Mouse (Mus musculus): ENCODE measurements around the gene Arsb.
"Not testable (repeated sequence)": the region's sequence is repeated elsewhere in the genome, so short reads cannot be mapped to it uniquely, and the experiment has no call there.

The Arsb gene

DNA sequence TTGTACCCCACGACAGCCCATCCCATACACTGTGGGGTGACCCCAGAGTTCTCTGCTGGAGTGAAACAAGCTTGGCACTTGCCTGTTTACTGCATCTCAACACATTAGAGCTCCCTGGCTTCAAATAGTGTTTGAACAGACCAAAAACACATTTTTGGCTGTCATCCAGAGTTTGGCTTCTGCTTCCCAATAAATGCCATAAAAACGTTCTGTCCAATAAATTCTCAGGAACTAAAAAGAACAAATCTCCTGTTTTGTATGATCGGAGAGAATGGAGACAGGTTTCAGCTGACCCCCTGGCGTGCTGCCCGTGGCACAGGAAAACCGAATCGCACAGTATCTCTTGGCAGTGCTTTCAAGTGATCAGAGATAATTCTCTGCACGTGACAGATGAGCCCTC is 16.2 kb downstream of the Arsb start:
- no peak for DNase-seq (ENCODE audit: low read depth in 1 of 2, low spot score in 2 of 2)

DNA sequence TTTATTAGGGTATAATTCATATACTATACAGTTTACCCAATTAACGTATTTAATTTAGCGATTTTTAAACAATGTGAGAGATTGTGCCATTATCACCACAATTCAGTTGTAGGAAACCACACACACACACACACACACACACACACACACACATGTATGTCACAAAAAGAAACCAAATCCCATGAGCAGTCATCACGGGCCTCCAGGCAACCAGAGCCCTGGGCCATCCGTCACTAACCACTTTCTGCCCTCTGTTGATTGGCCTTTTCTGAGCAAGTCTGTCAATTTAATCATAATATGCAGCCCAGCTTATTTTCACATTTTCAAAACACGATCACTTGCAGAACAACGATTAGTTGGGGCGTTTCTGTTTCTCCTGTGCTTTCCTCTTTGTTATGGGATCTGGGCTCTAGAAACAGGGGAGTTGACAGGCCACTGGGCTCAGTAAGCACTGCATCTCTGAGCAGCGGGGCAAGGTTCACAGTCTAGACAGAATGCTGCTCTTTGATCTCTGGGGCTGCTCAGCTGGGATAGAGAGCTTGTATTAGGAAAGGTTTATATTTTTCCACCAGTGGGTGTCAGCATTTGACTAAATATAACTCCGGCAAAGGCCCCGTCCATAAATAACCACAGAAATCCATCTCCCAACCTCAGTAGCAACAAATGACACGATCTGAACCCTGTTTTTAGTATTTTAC is 21.7 kb downstream of the Arsb start:
- DNase-seq (ENCODE audit: low read depth in 1 of 2, low spot score in 2 of 2) = no peak

DNA sequence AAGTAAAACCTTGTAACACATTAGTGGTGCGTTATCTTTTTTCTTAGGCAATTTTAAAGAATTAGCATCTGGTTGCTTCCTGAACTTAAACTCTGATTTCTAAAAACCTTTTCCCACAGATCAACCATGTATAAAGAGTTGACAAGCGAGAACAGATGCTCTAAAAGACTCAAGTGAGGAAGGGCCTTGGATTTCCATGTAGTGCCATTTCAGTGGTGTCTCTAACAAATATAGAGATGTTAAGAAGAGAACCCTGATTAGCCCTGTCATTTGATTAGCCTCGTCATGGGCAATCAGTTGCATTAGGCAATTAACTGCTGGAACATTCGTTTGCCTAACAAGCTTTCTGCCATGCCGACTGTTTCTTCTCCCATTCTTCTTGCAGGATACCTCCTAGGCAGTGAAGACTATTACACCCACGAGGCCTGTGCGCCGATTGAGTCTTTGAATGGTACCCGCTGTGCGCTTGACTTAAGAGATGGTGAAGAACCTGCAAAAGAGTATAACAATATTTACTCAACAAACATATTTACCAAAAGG is 22.3 kb downstream of the Arsb start:
- no peak for DNase-seq (ENCODE audit: low read depth in 1 of 2, low spot score in 2 of 2)

DNA sequence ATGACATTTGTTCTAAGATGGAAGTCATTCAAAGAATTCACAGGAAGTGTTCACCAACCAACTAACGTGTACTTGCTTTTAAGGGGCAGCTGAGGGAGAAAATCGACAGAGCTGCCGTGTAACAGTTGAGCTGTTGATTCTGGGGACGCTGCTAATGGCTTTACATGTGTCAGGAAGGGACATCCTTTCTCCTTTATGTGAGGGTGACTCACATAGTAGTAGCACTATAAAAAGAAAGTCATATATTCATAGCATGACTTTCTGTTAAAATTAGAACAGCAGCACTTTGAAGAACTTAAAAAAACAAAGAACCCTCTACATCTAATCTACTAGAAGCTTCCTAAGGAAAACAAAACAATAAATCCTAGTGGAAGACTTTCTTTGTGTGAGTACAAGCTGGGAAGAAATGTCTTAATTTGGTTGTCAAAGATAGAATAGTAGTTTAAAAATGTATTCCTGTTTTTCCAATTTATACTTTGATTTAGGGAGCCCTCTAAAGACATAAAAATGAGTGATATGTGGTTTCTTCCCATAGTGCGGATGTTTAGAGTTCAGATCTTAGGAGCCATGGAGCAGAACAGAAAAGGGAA is 25.7 kb downstream of the Arsb start:
- DNase-seq (ENCODE audit: low read depth in 1 of 2, low spot score in 2 of 2) = no peak

DNA sequence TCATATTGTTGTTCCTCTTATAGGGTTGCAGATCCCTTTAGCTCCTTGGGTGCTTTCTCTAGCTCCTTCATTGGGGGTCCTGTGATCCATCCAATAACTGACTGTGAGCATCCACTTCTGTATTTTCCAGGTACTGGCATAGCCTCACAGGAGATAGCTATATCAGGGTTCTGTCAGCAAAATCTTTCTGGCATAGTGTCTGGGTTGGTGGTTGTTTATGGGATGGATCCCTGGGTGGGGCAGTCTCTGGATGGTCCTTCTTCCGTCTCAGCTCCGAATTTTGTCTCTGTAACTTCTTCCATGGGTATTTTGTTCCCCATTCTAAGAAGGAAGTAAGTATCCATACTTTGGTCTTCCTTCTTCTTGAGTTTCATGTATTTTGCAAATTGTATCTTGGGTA is 38.9 kb downstream of the Arsb start:
- DNase-seq (ENCODE audit: low read depth in 1 of 2, low spot score in 2 of 2) = not testable (repeated sequence)

DNA sequence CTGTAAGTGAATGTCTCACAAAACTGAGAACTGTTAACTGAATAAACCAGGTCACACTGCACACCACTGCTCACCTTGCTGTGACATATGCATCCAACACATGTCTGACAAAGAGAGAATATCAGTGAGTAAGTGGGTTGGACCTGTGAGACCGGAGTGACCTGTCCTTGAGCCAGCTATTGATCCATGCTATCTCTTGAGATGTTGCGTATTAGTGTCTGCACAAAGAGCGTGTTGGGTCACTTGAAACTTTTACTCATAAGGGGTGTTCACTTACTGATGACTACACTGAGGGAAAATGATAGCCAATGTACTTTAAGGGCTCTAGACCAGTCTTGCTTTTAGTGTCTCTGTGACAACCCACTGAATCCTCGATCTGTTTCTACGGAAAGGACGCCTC is 42.7 kb downstream of the Arsb start:
- no peak for DNase-seq (ENCODE audit: low read depth in 1 of 2, low spot score in 2 of 2)

DNA sequence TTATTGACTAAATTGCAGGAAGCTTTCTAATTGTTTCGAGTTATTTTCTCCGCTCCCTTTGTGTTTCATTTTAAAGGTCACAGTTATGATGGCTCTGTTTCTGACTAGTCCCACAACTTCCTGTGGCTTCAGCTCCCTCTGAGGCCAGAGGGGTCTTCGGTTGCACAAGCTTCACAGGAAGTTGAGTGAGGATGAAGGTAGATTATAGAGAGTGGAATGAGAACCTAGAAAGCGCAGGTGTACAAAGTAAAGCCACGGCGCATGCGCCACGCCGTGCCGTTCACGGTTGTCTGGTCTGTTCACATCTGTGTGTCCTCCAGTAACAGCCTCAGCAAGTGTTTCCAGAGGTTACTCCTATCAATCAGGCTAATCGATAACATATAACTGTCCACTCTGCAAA is 43.2 kb downstream of the Arsb start:
- no peak for DNase-seq (ENCODE audit: low read depth in 1 of 2, low spot score in 2 of 2)

DNA sequence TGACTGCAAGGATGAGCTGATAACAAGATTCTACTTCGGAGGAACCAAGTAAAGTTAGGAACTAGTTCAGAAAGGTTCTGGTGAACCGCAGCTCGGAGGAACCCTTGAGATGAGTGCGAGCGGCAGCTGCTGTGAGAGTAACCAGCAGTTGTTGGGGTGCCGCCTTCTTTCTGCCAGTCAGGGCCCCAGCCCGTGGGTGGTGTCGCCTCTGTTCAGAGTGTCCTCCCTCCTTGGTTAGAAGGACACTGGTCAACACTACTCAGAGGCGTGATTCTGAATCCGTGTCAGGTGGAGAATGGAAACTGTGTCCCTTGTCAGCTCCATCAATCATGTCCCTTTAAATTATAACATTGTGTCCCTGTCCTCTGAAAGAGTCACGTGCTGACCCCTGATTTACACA is 43.7 kb downstream of the Arsb start:
- no peak for DNase-seq (ENCODE audit: low read depth in 1 of 2, low spot score in 2 of 2)

DNA sequence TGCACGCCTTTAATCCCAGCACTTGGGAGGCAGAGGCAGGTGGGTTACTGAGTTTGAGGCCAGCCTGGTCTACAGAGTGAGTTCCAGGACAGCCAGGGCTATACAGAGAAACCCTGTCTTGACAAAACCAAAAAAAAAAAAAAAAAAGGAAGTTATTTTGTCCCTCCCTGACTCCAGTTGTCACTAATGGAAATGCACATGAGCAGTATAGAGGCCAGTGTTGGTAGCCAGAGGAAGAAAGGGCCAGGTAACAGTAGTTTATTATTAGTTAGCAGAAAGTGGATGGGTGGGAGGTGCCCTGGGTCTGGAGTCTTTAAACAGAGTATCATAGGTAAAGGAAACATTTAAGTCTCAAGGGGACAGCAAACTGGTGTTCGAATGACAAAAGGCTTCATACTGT is 44.7 kb downstream of the Arsb start:
- no peak for DNase-seq (ENCODE audit: low read depth in 1 of 2, low spot score in 2 of 2)

DNA sequence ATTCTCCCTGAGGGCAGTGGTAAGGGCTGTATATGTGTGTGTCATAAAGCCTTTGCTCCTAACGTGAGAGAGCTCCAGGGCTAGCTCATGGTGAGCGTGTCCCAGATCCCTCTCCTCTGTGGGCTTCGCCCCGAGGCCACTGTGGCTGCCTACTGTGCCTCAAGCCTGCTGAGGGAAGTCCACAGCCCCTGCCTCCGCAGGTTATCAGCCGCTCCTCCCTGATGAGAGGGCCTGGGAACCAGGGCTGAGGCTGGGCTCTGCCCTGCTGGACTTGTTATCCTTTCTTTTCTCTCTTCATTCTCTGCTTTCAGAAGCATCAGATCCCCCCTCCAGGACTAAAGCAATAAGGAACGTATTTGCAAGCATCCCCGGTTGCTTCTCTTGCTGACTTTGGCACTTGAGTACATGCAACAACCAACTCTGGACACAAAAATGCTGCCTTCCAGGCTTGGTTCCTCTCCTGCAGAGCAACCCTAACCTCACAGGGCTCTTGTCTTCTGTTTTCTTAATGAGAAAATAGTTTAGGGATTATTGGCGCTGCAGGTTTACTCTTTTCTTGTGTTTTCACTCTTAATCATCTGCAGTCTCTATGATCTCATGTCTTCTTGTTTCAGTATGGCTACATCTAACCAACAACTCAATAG is 45.4 kb downstream of the Arsb start:
- DNase-seq (ENCODE audit: low read depth in 1 of 2, low spot score in 2 of 2) = no peak

DNA sequence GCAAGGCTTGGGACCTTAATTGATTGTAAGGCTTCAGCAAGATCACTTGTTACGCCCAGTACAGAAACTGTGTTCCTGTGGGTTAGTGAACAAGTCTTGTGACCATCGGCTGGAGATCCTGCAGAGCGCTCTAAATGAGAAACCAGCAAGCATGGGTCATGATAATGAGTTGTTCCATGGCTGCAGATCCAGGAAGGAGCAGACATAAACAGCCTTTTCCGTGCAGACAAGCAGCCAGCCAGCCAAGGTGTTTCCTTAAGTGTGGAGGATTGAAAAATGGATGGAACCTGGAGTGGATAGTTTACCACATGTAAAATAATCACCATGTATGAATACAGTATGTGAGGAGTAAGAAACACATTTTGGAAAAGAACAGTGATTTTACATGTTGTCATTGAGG is 48.7 kb downstream of the Arsb start:
- no peak for DNase-seq (ENCODE audit: low read depth in 1 of 2, low spot score in 2 of 2)

DNA sequence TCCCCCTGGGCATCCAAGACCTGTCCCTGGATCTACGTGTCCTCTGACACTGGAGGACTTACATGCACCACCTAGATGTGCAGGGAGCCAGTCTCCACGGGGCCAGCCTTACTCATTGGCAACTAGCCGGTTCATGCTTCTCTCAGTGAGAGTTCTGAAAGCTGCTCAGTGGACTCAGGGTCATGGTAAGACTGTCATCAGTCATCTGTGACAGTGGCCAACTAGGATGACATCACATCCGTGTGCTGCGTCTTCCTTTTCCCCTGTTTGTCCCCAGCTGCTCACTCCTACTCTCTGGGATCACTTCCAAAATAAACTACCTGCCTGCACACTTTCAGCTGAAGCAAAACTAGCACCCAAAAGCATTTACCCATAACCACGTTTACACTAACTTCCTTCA is 50.6 kb downstream of the Arsb start:
- DNase-seq (ENCODE audit: low read depth in 1 of 2, low spot score in 2 of 2) = no peak

DNA sequence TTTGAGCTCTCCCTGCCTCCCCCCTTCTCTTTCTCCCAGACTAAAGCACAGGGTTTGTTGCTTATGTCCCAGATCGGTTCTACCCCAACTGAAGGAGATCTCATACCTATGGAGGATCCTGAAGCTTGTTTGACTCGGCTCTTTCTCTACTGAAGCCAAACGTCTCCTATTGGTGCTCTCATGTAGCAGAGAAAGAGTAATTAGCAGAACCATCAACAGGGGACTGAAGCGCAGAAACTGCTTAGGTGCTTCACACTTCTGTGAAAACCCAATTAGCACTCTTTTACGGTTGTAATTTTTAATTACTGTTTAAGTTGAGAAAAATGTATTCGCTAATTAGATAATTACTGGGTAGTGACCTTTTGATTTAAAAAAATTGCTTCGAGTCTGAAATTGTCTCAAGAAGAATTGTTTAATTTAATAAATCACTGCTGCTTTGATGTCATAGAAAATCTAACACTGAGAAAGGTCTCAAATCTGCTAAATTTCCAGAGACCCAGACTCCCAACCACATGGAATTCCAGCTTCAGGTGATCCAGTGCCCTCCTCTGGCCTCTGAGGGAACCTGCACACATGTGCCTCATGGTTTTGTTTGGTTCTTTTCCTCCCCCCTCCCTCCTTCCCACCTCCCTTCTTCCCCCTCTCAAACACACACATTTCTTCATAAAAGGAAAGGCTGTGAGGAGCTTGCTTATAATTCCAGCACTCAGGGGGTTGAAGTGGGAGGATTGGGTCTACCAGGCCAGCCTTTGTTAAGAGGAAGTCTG is 54.5 kb downstream of the Arsb start:
- DNase-seq (ENCODE audit: low read depth in 1 of 2, low spot score in 2 of 2) = no peak

DNA sequence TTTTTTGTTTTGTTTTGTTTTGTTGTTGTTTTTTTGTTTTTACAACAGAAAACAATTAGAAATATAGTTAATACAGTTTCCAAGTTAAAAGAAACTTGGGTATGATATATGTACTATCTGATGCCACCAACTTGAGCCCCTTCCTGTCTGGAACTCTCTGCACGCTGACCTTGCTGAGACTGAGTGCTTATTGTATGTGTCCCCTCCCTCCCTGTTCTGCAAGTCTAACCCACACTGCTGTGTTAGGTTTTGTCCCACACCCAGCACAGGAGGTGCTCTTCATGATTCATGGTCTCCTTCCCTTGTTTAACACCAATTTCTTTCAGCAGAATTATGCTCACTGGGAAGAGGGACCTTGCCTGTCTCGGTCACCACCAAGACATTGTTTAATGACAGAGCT is 56.3 kb downstream of the Arsb start:
- no peak for DNase-seq (ENCODE audit: low read depth in 1 of 2, low spot score in 2 of 2)

DNA sequence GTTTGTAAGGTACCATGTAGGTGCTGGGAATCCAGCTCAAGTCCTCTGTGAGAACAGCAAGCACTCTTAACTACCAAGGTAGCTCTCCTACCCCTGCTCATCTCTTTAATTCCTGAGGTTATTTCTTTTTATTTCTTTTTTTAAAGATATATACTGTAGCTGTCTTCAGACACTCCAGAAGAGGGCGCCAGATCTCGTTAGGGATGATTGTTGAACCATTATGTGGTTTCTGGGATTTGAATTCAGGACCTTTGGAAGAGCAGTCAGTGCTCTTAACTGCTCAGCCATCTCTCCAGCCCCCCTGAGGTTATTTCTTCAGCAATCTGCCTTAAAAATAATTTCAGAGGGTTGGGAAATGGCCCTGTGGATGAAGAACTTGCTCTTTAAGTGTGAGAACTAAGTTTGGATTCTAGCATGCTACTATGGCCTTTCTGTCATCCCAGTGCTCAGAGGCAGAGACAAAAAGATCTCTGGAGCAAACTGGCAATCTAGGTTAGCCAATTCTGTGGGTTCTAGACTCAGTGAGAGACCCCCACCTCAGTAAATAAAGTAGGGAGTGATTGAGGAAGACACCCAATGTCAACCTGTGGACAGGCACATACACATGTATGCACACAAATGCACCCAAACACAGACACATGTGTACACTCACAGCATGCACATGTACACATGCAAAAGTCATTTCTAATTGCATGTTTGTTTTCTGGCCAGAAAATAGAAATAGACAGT is 58.3 kb downstream of the Arsb start:
- no peak for DNase-seq (ENCODE audit: low read depth in 1 of 2, low spot score in 2 of 2)

DNA sequence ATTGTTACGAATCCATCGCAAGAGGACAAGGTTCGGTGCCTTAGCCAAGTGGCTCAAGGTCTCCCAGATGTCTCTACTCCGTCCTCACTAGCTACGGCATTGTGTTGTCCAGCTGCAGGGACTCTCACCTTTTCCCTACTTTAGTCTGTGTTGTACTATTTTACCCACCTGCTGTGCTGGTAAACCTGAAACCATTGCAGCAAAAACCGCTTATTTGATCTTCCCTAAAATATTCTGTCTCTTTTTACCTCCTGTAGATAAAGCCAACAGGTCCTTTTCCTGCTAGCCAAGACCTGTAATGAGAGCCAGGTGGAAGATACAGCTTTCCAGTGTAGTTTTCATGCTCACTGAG is 58.8 kb downstream of the Arsb start:
- no peak for DNase-seq (ENCODE audit: low read depth in 1 of 2, low spot score in 2 of 2)

DNA sequence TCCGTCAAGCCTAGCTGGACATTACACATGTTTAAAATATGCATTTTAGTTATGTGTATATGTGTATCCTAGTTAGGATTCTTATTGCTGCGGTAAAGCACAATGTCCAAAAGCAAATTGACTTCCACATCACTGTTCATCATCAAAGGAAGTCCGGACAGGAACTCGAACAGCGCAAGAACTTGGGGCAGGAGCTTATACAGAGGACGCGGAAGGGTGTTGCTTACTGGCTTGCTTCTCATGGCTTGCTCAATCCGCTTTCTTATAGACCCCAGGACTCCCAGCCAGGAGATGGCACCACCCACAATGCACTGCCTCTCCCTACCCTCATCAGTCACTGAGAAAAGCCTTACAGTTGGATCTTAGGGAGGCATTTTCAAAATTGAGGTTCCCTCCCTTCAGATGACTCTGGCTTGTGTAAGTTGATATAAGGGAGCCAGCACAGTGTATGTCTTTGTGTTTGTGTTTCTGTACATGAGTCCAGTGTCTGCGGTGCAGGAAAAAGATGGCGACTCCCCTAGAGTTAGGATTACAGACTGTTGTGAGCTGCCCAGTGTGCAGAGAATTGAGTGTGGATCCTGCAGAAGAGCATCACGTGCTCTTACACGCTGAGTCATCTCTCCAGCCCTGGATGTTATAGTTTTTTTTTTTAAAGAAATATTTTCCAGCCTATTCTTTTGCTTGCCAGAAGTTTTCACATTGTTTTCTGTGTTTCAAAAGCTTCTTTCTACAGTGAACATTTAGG is 66.2 kb downstream of the Arsb start:
- DNase-seq (ENCODE audit: low read depth in 1 of 2, low spot score in 2 of 2) = no peak

DNA sequence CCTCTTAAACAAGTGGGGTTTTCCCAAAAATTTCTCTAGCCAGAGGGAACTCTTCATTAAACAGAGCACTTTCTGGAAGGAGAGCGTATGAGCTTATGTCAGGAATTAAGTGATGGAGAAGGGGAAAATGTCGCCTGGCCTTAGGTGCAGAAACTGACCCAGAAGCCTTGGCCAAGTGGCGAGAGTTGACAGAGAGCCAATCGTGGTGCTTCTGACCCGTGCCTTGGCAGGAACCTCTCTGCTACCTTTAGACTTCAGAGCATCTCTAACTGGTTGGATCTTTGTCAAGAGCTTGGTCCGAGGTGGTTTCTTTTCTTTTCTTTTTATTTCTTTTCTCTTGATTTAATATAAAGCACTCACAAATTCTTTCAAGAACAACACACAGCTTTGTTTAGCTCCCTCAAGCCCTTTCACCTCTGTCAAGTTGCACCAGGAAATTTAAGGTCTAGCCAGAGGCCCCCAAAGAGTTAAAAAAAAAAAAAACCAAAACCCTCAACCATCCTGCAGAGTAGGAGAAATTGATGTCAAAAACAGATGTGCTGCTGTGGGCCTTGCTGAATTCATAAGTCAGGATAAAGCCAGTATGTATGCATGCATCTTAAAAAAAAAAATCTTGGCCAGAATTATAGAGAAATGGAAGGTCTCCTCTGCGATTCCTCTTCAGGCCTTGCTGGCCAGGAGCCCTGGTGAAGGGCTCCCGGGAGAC is 67.2 kb downstream of the Arsb start:
- no peak for DNase-seq (ENCODE audit: low read depth in 1 of 2, low spot score in 2 of 2)

DNA sequence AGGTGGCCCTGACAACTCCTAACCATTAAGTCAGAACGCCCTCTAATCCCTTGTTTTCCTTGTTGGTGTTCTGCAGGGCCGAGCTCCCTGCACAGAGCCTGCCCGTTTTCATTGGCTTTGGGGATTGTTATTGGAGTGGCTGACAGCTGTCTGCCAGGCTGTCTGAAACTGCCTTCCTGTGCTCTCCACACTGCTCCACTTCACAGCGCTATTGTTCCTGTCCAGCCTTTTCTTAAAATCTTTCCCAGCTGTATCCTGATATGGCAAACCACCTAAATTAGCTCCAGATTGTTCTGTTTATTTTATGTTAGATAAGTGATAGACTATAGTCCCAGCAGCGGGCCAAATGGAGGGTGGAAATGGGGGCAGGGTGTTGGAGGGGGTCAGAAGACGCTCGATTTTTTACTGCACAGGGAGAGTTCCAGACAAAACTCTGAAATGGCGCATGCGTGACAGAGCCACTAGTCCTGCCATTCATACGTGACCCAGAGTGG is 67.8 kb downstream of the Arsb start:
- no peak for DNase-seq (ENCODE audit: low read depth in 1 of 2, low spot score in 2 of 2)

DNA sequence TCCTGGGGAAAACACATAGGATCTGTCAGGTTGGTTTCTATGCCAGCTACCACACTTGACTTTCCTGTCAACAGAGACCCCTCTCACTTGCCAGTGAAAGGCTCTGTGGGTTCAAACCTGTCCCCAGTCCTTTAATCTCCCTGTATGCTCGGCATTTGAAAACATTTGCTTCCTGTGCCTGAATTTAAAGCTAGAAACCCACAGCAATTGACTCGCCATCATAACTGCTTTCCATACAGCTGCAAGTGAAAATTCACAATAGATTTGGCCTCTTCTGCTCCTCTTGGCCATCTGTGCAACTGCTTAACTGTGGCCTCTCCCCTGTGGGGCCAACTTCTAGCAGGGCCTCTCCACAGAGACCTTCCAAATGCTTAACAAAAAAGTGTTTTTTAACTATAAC is 68.3 kb downstream of the Arsb start:
- no peak for DNase-seq (ENCODE audit: low read depth in 1 of 2, low spot score in 2 of 2)

Measured in monocyte, adult 2 months (primary cell).